Mouse (Mus musculus) urinary bladder, postnatal 10 days (tissue): ENCODE results near the gene Bsn.

Source experiments
- DNase-seq: peaks from one replicate; pipeline ENCODE4 v3.0.0; 2022; ENCODE audit warnings: low spot score

The Bsn gene

GRCm38 (mm10) chr9:108090611-108091120, 99.5 kb downstream of the Bsn start:
- no peak for DNase-seq

GRCm38 (mm10) chr9:108085261-108085660, 104.9 kb downstream of the Bsn start:
- DNase-seq = no peak

- DNase-seq = no peak
Observed at GRCm38 (mm10) chr9:108083561-108083960, 106.6 kb downstream of the Bsn start.

- no peak for DNase-seq
Observed at GRCm38 (mm10) chr9:108082988-108083431, 107.2 kb downstream of the Bsn start, which contains the start of gene Rnf123. Rnf123 (minus strand) TSS chr9:108083346.

GRCm38 (mm10) chr9:108082549-108082948, 107.6 kb downstream of the Bsn start:
- DNase-seq = no peak

- DNase-seq = no peak
Observed at GRCm38 (mm10) chr9:108080168-108080567, 110.0 kb downstream of the Bsn start, which contains the start of gene Mst1. Mst1 (plus strand) TSS chr9:108080436.

GRCm38 (mm10) chr9:108073141-108073930, 116.8 kb downstream of the Bsn start:
- no peak for DNase-seq

- no peak for DNase-seq
Observed at GRCm38 (mm10) chr9:108072481-108072924, 117.7 kb downstream of the Bsn start.

- no peak for DNase-seq
Observed at GRCm38 (mm10) chr9:108071801-108072200, 118.4 kb downstream of the Bsn start.

- DNase-seq = no peak
Observed at GRCm38 (mm10) chr9:108069529-108069928, 120.7 kb downstream of the Bsn start.

GRCm38 (mm10) chr9:108069007-108069406, 121.2 kb downstream of the Bsn start:
- no peak for DNase-seq

- peak; percentile 50 for DNase-seq
Observed at GRCm38 (mm10) chr9:108067900-108068299, 122.3 kb downstream of the Bsn start.

GRCm38 (mm10) chr9:108067199-108067598, 123.0 kb downstream of the Bsn start:
- DNase-seq = no peak

- no peak for DNase-seq
Observed at GRCm38 (mm10) chr9:108065491-108066011, 124.6 kb downstream of the Bsn start.

- no peak for DNase-seq
Observed at GRCm38 (mm10) chr9:108063361-108063760, 126.8 kb downstream of the Bsn start.

GRCm38 (mm10) chr9:108062142-108062541, 128.0 kb downstream of the Bsn start:
- DNase-seq = no peak

GRCm38 (mm10) chr9:108058291-108058690, 131.9 kb downstream of the Bsn start:
- DNase-seq = no peak

GRCm38 (mm10) chr9:108057262-108057562, 133.0 kb downstream of the Bsn start:
- DNase-seq = no peak

GRCm38 (mm10) chr9:108056361-108057261, 133.6 kb downstream of the Bsn start:
- no peak for DNase-seq

- DNase-seq = no peak
Observed at GRCm38 (mm10) chr9:108055661-108056237, 134.4 kb downstream of the Bsn start.

GRCm38 (mm10) chr9:108055061-108055460, 135.1 kb downstream of the Bsn start:
- DNase-seq = no peak
